18 mouse cellular contexts compared by ENCODE assay signal in the genomic region with DNA sequence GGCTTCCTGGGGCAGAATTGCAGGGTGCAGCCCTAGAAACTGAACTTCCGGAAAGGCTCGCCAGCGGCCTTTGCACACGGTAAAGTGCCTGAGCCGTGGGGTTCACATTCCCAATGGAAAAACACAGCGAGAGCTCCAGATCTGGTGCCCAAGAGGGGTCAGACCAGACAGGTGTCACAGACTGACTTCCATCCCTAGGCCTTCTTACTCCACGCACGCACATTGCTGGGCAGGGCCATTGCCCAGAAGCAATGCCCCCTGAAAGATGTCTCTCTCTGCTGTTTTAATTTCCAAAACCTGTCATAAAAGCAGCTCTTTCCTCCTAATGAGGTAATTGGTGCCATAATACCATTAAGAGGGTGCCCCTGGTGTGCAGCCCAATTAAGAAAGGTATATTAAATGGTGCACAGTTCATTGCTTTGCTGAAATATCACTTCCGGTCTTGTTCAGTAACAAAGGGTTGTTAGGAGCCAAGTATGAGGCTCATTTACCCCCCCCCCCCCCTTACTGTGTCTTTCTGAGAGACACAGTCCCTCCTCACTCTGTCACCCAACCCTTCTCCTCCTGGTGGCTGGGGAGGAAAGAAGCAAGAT.
A peak's percentile ranks its signal among the peaks of the same experiment; 100 is the strongest.
DNase-seq lines count a peak whose midpoint lies in the region; ATAC-seq lines count a peak whose summit lies in the region.
"Had no signal": no experiment of that assay in that cellular context is flagged by ENCODE, and none has a peak within 500 bp of the region (broad histone marks: within the 10 kb centered on the region; RNA-seq: fewer than 3 reads in every experiment).

No protein-coding gene starts in this region.

- H3K4me2 ChIP-seq in lung, embryonic 15.5 days: no peak overlapping the region
- H3K4me2 ChIP-seq in limb, embryonic 13.5 days (replicated peaks): no peak overlapping the region
- H3K4me2 ChIP-seq in stomach, embryonic 16.5 days (ENCODE audit: low read depth, low read length): no peak overlapping the region
- H3K4me2 ChIP-seq: heart, embryonic 12.5 days had no signal

- DNase-seq in heart, adult 11 months: peak; percentile 83
- no peak for DNase-seq in heart, embryonic 10.5 days (ENCODE audit: low spot score)
- DNase-seq in lung, postnatal 25 days (ENCODE audit: low spot score): no peak
- no peak for DNase-seq in cerebellum, adult 11-12 months
- DNase-seq: adrenal gland, postnatal 25 days; cerebellum, adult 9-10 months; embryo, embryonic 11 days; gastrocnemius, postnatal 25 days; heart, postnatal 36 days; layer of hippocampus, postnatal 36 days; right cerebral cortex, postnatal 4 days had no signal

- peaks cover 4% of the 10 kb centered on the region; the same call in 1 of the 2 replicates for H3K27me3 ChIP-seq in heart, embryonic 10.5 days (ENCODE audit: insufficient read depth, poor library complexity, severe bottlenecking)
- H3K27me3 ChIP-seq in lung, embryonic 15.5 days: no peaks in the 10 kb centered on the region
- 0 out of 2 replicates have a peak, but pooled peaks cover 5% of the 10 kb centered on the region for H3K27me3 ChIP-seq in limb, embryonic 13.5 days
- no peaks in the 10 kb centered on the region for H3K27me3 ChIP-seq in stomach, embryonic 16.5 days (ENCODE audit: control insufficient read depth, insufficient read depth, low read length)

- 76% methylated on average over 9 of the region's 9 CpGs for WGBS in heart, embryonic 10.5 days
- WGBS in lung, embryonic 15.5 days: 56% methylated on average over 9 of the region's 9 CpGs
- WGBS in limb, embryonic 13.5 days: 26% methylated on average over 9 of the region's 9 CpGs
- WGBS in stomach, embryonic 16.5 days: 77% methylated on average over 9 of the region's 9 CpGs

- H3K4me3 ChIP-seq in heart, embryonic 10.5 days: no peak overlapping the region
- H3K4me3 ChIP-seq in lung, embryonic 15.5 days: no peak overlapping the region
- no peak overlapping the region for H3K4me3 ChIP-seq in limb, embryonic 13.5 days
- H3K4me3 ChIP-seq in stomach, embryonic 16.5 days (replicated peaks; ENCODE audit: low read length): no peak overlapping the region
- H3K4me3 ChIP-seq: erythroblast, embryonic 14.5 days; heart, embryonic 12.5 days; midbrain, embryonic 10.5 days had no signal

- no peaks in the 10 kb centered on the region for H3K9me3 ChIP-seq in heart, embryonic 10.5 days
- no peaks in the 10 kb centered on the region for H3K9me3 ChIP-seq in lung, embryonic 15.5 days
- no peaks in the 10 kb centered on the region for H3K9me3 ChIP-seq in limb, embryonic 13.5 days
- H3K9me3 ChIP-seq in stomach, embryonic 16.5 days (replicated peaks; ENCODE audit: control insufficient read depth, low read length): no peaks in the 10 kb centered on the region
- H3K9me3 ChIP-seq: heart, embryonic 12.5 days; midbrain, embryonic 10.5 days had no signal

- no peaks in the 10 kb centered on the region for H3K36me3 ChIP-seq in heart, embryonic 10.5 days
- H3K36me3 ChIP-seq in lung, embryonic 15.5 days: no peaks in the 10 kb centered on the region
- no peaks in the 10 kb centered on the region for H3K36me3 ChIP-seq in limb, embryonic 13.5 days
- no peaks in the 10 kb centered on the region for H3K36me3 ChIP-seq in stomach, embryonic 16.5 days (ENCODE audit: control insufficient read depth, insufficient read depth, low read length)
- H3K36me3 ChIP-seq: heart, embryonic 12.5 days; midbrain, embryonic 10.5 days had no signal

- no peak for ATAC-seq in lung, embryonic 15.5 days (ENCODE audit: borderline replicate concordance, extremely low read depth, low FRiP score, low TSS enrichment)
- ATAC-seq in limb, embryonic 13.5 days (ENCODE audit: low FRiP score, low read depth): no peak
- 0 out of 2 replicates have a peak, but pooled peaks have one; percentile 3 for ATAC-seq in stomach, embryonic 16.5 days (ENCODE audit: insufficient read depth, low FRiP score)
- ATAC-seq: activated CD4-positive, CD25-positive, alpha-beta regulatory T cell, adult 4 months had no signal

- H3K4me1 ChIP-seq in heart, embryonic 10.5 days: peaks cover 15% of the 10 kb centered on the region
- peaks cover 40% of the 10 kb centered on the region for H3K4me1 ChIP-seq in lung, embryonic 15.5 days
- H3K4me1 ChIP-seq in limb, embryonic 13.5 days: peaks cover 57% of the 10 kb centered on the region
- H3K4me1 ChIP-seq in stomach, embryonic 16.5 days (ENCODE audit: control insufficient read depth, insufficient read depth, low read length): peaks cover 25% of the 10 kb centered on the region

- no peak overlapping the region for H3K27ac ChIP-seq in heart, embryonic 10.5 days
- H3K27ac ChIP-seq in lung, embryonic 15.5 days: peak overlapping the region; percentile 74
- peak overlapping the region; percentile 6; the same call in 1 of the 2 replicates for H3K27ac ChIP-seq in limb, embryonic 13.5 days
- H3K27ac ChIP-seq in stomach, embryonic 16.5 days (ENCODE audit: low read length): peak overlapping the region; percentile 68; the same call in 1 of the 2 replicates
- H3K27ac ChIP-seq: midbrain, embryonic 10.5 days had no signal

- H3K9ac ChIP-seq in lung, embryonic 15.5 days: no peak overlapping the region
- no peak overlapping the region for H3K9ac ChIP-seq in limb, embryonic 13.5 days
- H3K9ac ChIP-seq in stomach, embryonic 16.5 days (ENCODE audit: low read length): no peak overlapping the region; the same call in 1 of the 2 replicates
- H3K9ac ChIP-seq: heart, embryonic 12.5 days had no signal
